Mouse (Mus musculus) forebrain, embryonic 15.5 days (tissue): ENCODE results near the gene Olfr974. TPM values are rescaled to one million over a fixed set of nuclear protein-coding genes. Genes with fewer than 3 reads are reported as not detected.
A peak's percentile ranks its signal among the peaks of the same experiment; 100 is the strongest.
"Not testable (repeated sequence)": the region's sequence is repeated elsewhere in the genome, so short reads cannot be mapped to it uniquely, and the experiment has no call there.

ENCODE experiments used
- ATAC-seq: fragments of 200-750 bp; cut with Nextera tagmentation; replicated peaks from 2 replicates; pipeline ENCODE4 v1.8.0; 2017; ENCODE audit warnings: mild to moderate bottlenecking, moderate TSS enrichment, moderate library complexity
- H3K27ac ChIP-seq: fragments of 300-500 bp; sonication (generic); replicated peaks from 2 replicates; pipeline ENCODE4 v1.5.1; 2015; ENCODE audit warnings: mild to moderate bottlenecking, inconsistent platforms
- H3K27me3 ChIP-seq: fragments of 300-500 bp; sonication (generic); 2 replicates; pipeline ENCODE4 v1.6.1; 2015; ENCODE audit warnings: inconsistent platforms
- H3K36me3 ChIP-seq: fragments of 300-500 bp; sonication (generic); 2 replicates; pipeline ENCODE4 v1.6.1; 2015; ENCODE audit warnings: mild to moderate bottlenecking, inconsistent platforms
- H3K4me1 ChIP-seq: fragments of 300-500 bp; sonication (generic); 2 replicates; pipeline ENCODE4 v1.6.1; 2015; ENCODE audit warnings: inconsistent platforms
- H3K4me2 ChIP-seq: fragments of 300-500 bp; sonication (generic); replicated peaks from 2 replicates; pipeline ENCODE4 v1.6.1; 2015; ENCODE audit warnings: mild to moderate bottlenecking, inconsistent platforms
- H3K4me3 ChIP-seq: fragments of 300-500 bp; sonication (generic); 2 replicates; pipeline ENCODE4 v1.5.1; 2015; ENCODE audit warnings: mild to moderate bottlenecking, inconsistent platforms
- H3K9ac ChIP-seq: fragments of 300-500 bp; sonication (generic); replicated peaks from 2 replicates; pipeline ENCODE4 v1.6.1; 2015; ENCODE audit warnings: mild to moderate bottlenecking, inconsistent platforms
- H3K9me3 ChIP-seq: fragments of 300-500 bp; sonication (generic); 2 replicates; pipeline ENCODE4 v1.6.1; 2016; ENCODE audit warnings: inconsistent platforms
- WGBS: fragments of 180-500 bp; shearing (Covaris S2); methylation state at CpG from one replicate; pipeline ENCODE4 v1.1.7; 2015; ENCODE audit warnings: mixed read lengths; 5-methylcytosine and 5-hydroxymethylcytosine counted together
- polyA plus RNA-seq: library from polyadenylated mRNA; unstranded; fragments of >200 nt; fragmentation: Nextera tagmentation; extraction: Ambion mirVana; gene quantifications from 2 replicates; pipeline ENCODE4 v1.2.1, GENCODE M21; 2015

Olfr974 gene
- not detected in 2 replicates for polyA plus RNA-seq

DNA sequence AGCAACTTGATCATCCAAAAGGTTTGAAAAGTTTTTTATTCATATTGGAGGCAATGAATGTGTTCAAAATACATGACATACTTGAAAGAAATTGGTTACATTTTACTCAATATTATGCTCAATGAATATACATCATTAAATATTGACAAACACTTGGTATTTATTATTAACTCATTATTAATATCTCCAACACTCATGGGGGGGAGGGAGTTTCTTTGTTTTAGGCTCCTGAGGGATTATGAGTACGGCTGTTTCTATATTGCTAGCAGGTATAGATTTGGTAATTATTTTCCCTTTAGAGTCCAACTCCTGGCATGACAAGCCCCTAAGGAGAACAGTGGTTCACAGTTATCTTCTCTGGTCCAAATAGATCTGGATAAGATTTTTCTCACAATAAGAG is at the start of gene Olfr974:
TSS of gene Olfr974 (plus strand) at position 301 of the 400 bp plus-strand sequence.
- H3K27ac ChIP-seq = no peak within 1 kb of the TSS
- H3K9ac ChIP-seq = no peak within 1 kb of the TSS
- H3K9me3 ChIP-seq = no peaks in the 10 kb centered on the region; the same call in 1 of the 2 replicates
- no peaks in the 10 kb centered on the region for H3K36me3 ChIP-seq
- no peak for ATAC-seq
- H3K27me3 ChIP-seq = no peaks in the 10 kb centered on the region
- H3K4me1 ChIP-seq = no peaks in the 10 kb centered on the region
- WGBS = 91% methylated on average over 1 of the region's 1 CpGs
- no peak within 1 kb of the TSS for H3K4me3 ChIP-seq
- no peak within 1 kb of the TSS for H3K4me2 ChIP-seq

DNA sequence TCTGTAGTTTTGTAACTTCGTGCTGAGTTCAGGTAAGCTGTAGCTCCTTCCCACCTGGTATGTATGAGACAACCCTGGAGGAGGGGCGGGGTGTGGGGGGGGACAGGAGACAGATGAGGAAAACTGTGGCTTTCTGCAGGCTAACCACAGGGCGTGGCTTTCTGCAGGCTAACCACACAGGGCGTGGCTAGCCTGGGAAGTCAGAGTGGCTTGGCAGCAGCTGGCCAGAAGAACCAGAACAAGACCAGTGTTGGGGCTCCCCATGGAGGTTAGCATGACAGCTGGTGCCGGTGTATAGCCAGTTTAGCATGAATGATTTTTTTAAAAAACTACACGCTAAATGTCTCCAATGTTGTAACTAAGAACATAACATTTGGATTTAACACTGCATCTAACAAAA is 32.2 kb upstream of the Olfr974 start:
- no peak overlapping the region for H3K4me2 ChIP-seq
- H3K4me3 ChIP-seq = no peak overlapping the region
- no peaks in the 10 kb centered on the region for H3K9me3 ChIP-seq
- no peaks in the 10 kb centered on the region for H3K36me3 ChIP-seq
- H3K27me3 ChIP-seq = no peaks in the 10 kb centered on the region
- no peak overlapping the region for H3K27ac ChIP-seq
- H3K9ac ChIP-seq = no peak overlapping the region
- 87% methylated on average over 6 of the region's 6 CpGs for WGBS
- no peak for ATAC-seq
- H3K4me1 ChIP-seq = no peaks in the 10 kb centered on the region

- ATAC-seq = no peak
- Histone ChIP-seq H3K27me3 (no peaks in the 10 kb centered on the region), H3K4me2 (no peak within 1 kb of the TSS), H3K4me3 (no peak within 1 kb of the TSS), H3K4me1 (no peaks in the 10 kb centered on the region), H3K36me3 (no peaks in the 10 kb centered on the region), H3K9me3 (no peaks in the 10 kb centered on the region), H3K27ac (no peak within 1 kb of the TSS), H3K9ac (no peak within 1 kb of the TSS)
- 75% methylated on average over 2 of the region's 2 CpGs for WGBS
Measured at GRCm38 (mm10) chr9:39907036-39907435, 30.3 kb upstream of the Olfr974 start, which contains the start of gene Olfr229. Gene Olfr229, plus strand, starts transcription at chr9:39907336.

DNA sequence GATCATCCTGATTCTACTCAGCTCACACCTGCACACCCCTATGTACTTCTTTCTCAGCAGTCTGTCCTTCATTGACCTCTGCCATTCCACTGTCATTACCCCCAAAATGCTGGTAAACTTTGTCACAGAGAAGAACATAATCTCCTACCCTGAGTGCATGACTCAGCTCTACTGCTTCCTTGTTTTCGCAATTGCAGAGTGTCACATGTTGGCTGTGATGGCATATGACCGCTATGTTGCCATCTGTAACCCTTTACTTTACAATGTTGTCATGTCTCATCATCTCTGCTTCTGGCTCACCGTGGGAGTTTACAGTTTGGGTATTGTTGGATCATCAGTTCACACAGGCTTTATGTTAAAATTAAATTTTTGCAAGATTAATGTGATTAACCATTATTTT is 27.4 kb upstream of the Olfr974 start:
- Histone ChIP-seq H3K9me3 (no peaks in the 10 kb centered on the region), H3K4me3 (no peak overlapping the region), H3K27ac (no peak overlapping the region), H3K27me3 (no peaks in the 10 kb centered on the region), H3K4me2 (no peak overlapping the region), H3K4me1 (no peaks in the 10 kb centered on the region), H3K9ac (no peak overlapping the region), H3K36me3 (no peaks in the 10 kb centered on the region)
- WGBS = 93% methylated on average over 3 of the region's 3 CpGs
- no peak for ATAC-seq

DNA sequence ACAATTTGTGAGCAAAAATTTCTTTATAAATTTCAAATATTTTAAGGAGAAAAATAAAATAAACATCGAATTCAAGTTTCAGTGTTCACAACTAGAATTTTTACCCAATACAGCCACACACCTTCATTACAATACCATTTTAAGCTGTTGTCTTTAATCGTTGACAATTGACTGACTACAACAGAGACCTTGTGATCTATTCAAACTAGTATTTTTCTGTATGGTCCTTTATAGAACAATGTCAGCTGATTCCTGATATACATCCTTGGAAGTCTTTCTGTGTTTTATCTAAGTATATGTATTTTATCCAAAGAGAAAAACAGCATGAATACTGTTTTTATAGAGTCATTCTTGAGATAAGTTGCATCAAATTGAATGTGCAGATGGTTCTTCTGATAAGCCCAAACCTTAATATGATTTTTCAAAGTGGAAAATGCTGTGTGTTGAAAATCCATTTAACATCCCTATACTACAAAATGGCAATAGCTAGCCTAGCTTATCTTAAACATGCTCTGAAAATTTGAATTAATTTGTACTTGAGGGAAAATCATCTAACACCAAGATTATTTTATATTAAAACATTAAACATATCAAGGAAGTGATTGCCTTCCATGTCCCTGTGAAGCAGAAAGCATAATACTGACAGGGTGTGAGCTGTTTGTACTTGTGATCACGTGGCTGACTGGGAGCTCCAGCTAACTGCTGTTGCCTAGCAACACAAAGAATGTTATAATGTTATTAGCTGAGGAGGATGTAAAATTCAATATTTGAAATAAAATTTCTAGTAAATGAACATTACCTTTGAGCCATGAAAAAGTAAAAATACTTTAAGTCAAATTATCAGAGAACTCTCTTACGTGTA is 9.1 kb upstream of the Olfr974 start:
- not testable (repeated sequence) for H3K9me3 ChIP-seq, H3K4me1 ChIP-seq, H3K9ac ChIP-seq, H3K4me2 ChIP-seq, H3K36me3 ChIP-seq, H3K4me3 ChIP-seq, H3K27ac ChIP-seq, H3K27me3 ChIP-seq
- WGBS = no CpG with 5 or more reads among the region's 4 CpGs
- ATAC-seq = peak; percentile 94

GRCm38 (mm10) chr9:39928837-39929236 is 8.5 kb upstream of the Olfr974 start:
- not testable (repeated sequence) for H3K9me3 ChIP-seq, H3K4me3 ChIP-seq, H3K4me2 ChIP-seq, H3K9ac ChIP-seq, H3K27ac ChIP-seq, H3K27me3 ChIP-seq, H3K4me1 ChIP-seq, H3K36me3 ChIP-seq
- ATAC-seq = peak; percentile 41; the same call in 1 of the 2 replicates
- WGBS = 56% methylated on average over 1 of the region's 1 CpGs

- Histone ChIP-seq H3K4me2 (no peak within 1 kb of the TSS), H3K27me3 (no peaks in the 10 kb centered on the region), H3K27ac (no peak within 1 kb of the TSS), H3K36me3 (no peaks in the 10 kb centered on the region), H3K4me1 (no peaks in the 10 kb centered on the region), H3K4me3 (no peak within 1 kb of the TSS), H3K9ac (no peak within 1 kb of the TSS), H3K9me3 (no peaks in the 10 kb centered on the region)
- WGBS = 68% methylated on average over 1 of the region's 1 CpGs
- no peak for ATAC-seq
Measured at GRCm38 (mm10) chr9:39951946-39952345, 14.6 kb downstream of the Olfr974 start, which contains the start of gene Olfr975. Gene Olfr975, minus strand, starts transcription at chr9:39952046.

DNA sequence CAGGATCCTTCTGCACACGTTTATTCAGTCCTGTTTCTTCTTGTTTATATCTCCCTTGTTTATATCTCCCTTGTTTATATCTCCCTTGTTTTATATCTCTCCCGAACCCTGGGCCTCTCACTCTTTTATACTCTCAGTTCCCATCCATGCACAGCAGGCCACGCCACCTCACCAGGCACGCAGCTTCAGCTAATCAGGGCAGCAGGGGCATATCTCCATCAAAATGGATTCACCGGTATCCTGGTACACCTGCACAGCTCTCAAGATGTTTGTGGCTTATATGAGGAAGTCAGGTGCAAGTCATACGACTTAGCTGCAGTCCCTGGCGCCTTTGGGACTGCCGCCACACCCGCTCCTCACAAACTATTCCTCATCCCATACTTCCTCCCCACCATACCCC is 23.7 kb downstream of the Olfr974 start, which contains the start of gene Olfr976:
TSS of gene Olfr976 (minus strand) at position 101 of the 400 bp plus-strand sequence.
- ATAC-seq, H3K4me3 ChIP-seq, H3K4me2 ChIP-seq, H3K36me3 ChIP-seq, H3K27me3 ChIP-seq, H3K9ac ChIP-seq, H3K4me1 ChIP-seq, H3K9me3 ChIP-seq, H3K27ac ChIP-seq: not testable (repeated sequence)
- 87% methylated on average over 8 of the region's 9 CpGs for WGBS

GRCm38 (mm10) chr9:39976581-39977145 is 39.4 kb downstream of the Olfr974 start:
- H3K27me3 ChIP-seq, H3K4me1 ChIP-seq, H3K9me3 ChIP-seq, H3K4me2 ChIP-seq, H3K9ac ChIP-seq, H3K36me3 ChIP-seq, H3K4me3 ChIP-seq, H3K27ac ChIP-seq, ATAC-seq: not testable (repeated sequence)
- WGBS = 89% methylated on average over 1 of the region's 1 CpGs

- Histone ChIP-seq H3K4me2 (no peak within 1 kb of the TSS), H3K27ac (no peak within 1 kb of the TSS), H3K4me1 (no peaks in the 10 kb centered on the region), H3K4me3 (no peak within 1 kb of the TSS), H3K27me3 (no peaks in the 10 kb centered on the region), H3K9me3 (no peaks in the 10 kb centered on the region), H3K36me3 (no peaks in the 10 kb centered on the region), H3K9ac (no peak within 1 kb of the TSS)
- no peak for ATAC-seq
- 88% methylated on average over 2 of the region's 2 CpGs for WGBS
Measured at GRCm38 (mm10) chr9:39991813-39992212, 54.5 kb downstream of the Olfr974 start, which contains the start of gene Olfr978. Gene Olfr978, plus strand, starts transcription at chr9:39992113.
